Mouse (Mus musculus) liver, postnatal 0 days (tissue): ENCODE measurements around the gene Rbl1. TPM values are rescaled to one million over a fixed set of nuclear protein-coding genes. Genes with fewer than 3 reads are reported as not detected.

Experiments used
- ATAC-seq: fragments of 200-750 bp; cut with Nextera tagmentation; 2 replicates; pipeline ENCODE4 v1.8.0; 2017; ENCODE audit warnings: mild to moderate bottlenecking, moderate library complexity
- DNase-seq: peaks from one replicate; pipeline ENCODE4 v3.0.0-alpha.2; 2016
- H3K27ac ChIP-seq: fragments of 300-500 bp; sonication (generic); 2 replicates; pipeline ENCODE4 v1.5.1; 2014; ENCODE audit warnings: antibody characterized with exemption, moderate library complexity, mild to moderate bottlenecking, low read depth
- H3K27me3 ChIP-seq: fragments of 300-500 bp; sonication (generic); 2 replicates; pipeline ENCODE4 v1.6.1; 2014; ENCODE audit warnings: low read length, control low read depth, mixed read lengths; ENCODE audit not compliant: insufficient read depth
- H3K36me3 ChIP-seq: fragments of 300-500 bp; sonication (generic); replicated peaks from 2 replicates; pipeline ENCODE4 v1.6.1; 2014; ENCODE audit warnings: mild to moderate bottlenecking, control low read depth, low read length, moderate library complexity, mixed read lengths; ENCODE audit not compliant: insufficient read depth
- H3K4me1 ChIP-seq: fragments of 300-500 bp; sonication (generic); 2 replicates; pipeline ENCODE4 v1.6.1; 2014; ENCODE audit warnings: antibody characterized with exemption, mild to moderate bottlenecking, control low read depth; ENCODE audit not compliant: insufficient read depth
- H3K4me2 ChIP-seq: fragments of 300-500 bp; sonication (generic); 2 replicates; pipeline ENCODE4 v1.6.1; 2014; ENCODE audit warnings: low read depth, mild to moderate bottlenecking, low read length, moderate library complexity, mixed read lengths
- H3K4me3 ChIP-seq: fragments of 300-500 bp; sonication (generic); 2 replicates; pipeline ENCODE4 v1.5.1; 2014; ENCODE audit warnings: low read depth, low read length
- H3K9ac ChIP-seq: fragments of 300-500 bp; sonication (generic); replicated peaks from 2 replicates; pipeline ENCODE4 v1.6.1; 2014; ENCODE audit warnings: mild to moderate bottlenecking, moderate library complexity
- H3K9me3 ChIP-seq: fragments of 300-500 bp; sonication (generic); 2 replicates; pipeline ENCODE4 v1.6.1; 2016; ENCODE audit warnings: mild to moderate bottlenecking, control low read depth, low read length, mixed read lengths
- CTCF ChIP-seq: sonication (generic); IDR thresholded peaks from 2 replicates; pipeline ENCODE4 v1.5.1; 2016; ENCODE audit warnings: antibody characterized with exemption, low read depth
- EP300 ChIP-seq: IDR thresholded peaks from 2 replicates; pipeline ENCODE4 v1.6.1; 2016; ENCODE audit warnings: antibody characterized with exemption, low read depth, mild to moderate bottlenecking
- WGBS: fragments of 180-500 bp; shearing (Covaris S2); extraction: QIAGEN DNeasy Blood & Tissue Kit; methylation state at CpG from one replicate; pipeline ENCODE4 v1.1.7; 2014; ENCODE audit not compliant: insufficient replicate concordance; 5-methylcytosine and 5-hydroxymethylcytosine counted together
- polyA plus RNA-seq: library from polyadenylated mRNA; unstranded; fragments of >200 nt; fragmentation: Nextera tagmentation; extraction: Ambion mirVana; gene quantifications from 2 replicates; pipeline ENCODE4 v1.2.1, GENCODE M21; 2015

Rbl1 gene
- polyA plus RNA-seq, 1 experiment from 2014 or later = 10.0 TPM

- no peak for ATAC-seq
- 83% methylated on average over 5 of the region's 5 CpGs for WGBS
Measured at GRCm38 (mm10) chr2:157144132-157144531, 60.2 kb downstream of the Rbl1 start.

GRCm38 (mm10) chr2:157141962-157142361 lies 62.4 kb downstream of the Rbl1 start:
- Histone ChIP-seq H3K9me3 (no peaks in the 10 kb centered on the region), H3K36me3 (peaks cover 15% of the 10 kb centered on the region), H3K9ac (no peak overlapping the region), H3K27me3 (no peaks in the 10 kb centered on the region), H3K4me3 (no peak overlapping the region), H3K27ac (no peak overlapping the region), H3K4me2 (no peak overlapping the region), H3K4me1 (peaks cover 12% of the 10 kb centered on the region; the same call in 1 of the 2 replicates)
- 58% methylated on average over 4 of the region's 4 CpGs for WGBS
- TF ChIP-seq EP300 = no peak
- no peak for TF ChIP-seq CTCF
- ATAC-seq = no peak
- no peak for DNase-seq

More at GRCm38 (mm10) chr2:157144132-157144531, 60.2 kb downstream of the Rbl1 start:
- Histone ChIP-seq H3K27me3 (no peaks in the 10 kb centered on the region), H3K36me3 (peaks cover 28% of the 10 kb centered on the region), H3K9ac (no peak overlapping the region), H3K9me3 (no peaks in the 10 kb centered on the region), H3K27ac (no peak overlapping the region), H3K4me3 (no peak overlapping the region), H3K4me2 (no peak overlapping the region), H3K4me1 (peaks cover 6% of the 10 kb centered on the region; the same call in 1 of the 2 replicates)
- DNase-seq = no peak
- no peak for TF ChIP-seq CTCF
- TF ChIP-seq EP300 = no peak

GRCm38 (mm10) chr2:157139251-157139802 lies 65.0 kb downstream of the Rbl1 start:
- H3K27me3 ChIP-seq = no peaks in the 10 kb centered on the region
- H3K27ac ChIP-seq = peak overlapping the region; percentile 49; the same call in 1 of the 2 replicates
- no peaks in the 10 kb centered on the region for H3K9me3 ChIP-seq
- DNase-seq (no peak), ATAC-seq (no peak)
- no peak overlapping the region for H3K4me3 ChIP-seq
- H3K4me1 ChIP-seq = peaks cover 21% of the 10 kb centered on the region
- no peak overlapping the region for H3K4me2 ChIP-seq
- no peak overlapping the region for H3K9ac ChIP-seq
- H3K36me3 ChIP-seq = no peaks in the 10 kb centered on the region
- TF ChIP-seq EP300 = no peak
- TF ChIP-seq CTCF = no peak
- WGBS = 68% methylated on average over 5 of the region's 5 CpGs

- Histone ChIP-seq H3K27me3 (no peaks in the 10 kb centered on the region), H3K4me1 (peaks cover 21% of the 10 kb centered on the region), H3K9me3 (no peaks in the 10 kb centered on the region), H3K9ac (no peak overlapping the region), H3K27ac (peak overlapping the region; percentile 49; the same call in 1 of the 2 replicates), H3K36me3 (no peaks in the 10 kb centered on the region), H3K4me2 (no peak overlapping the region), H3K4me3 (no peak overlapping the region)
- ATAC-seq = no peak
- 47% methylated on average over 5 of the region's 5 CpGs for WGBS
- TF ChIP-seq CTCF (no peak), EP300 (no peak)
- no peak for DNase-seq
Measured at GRCm38 (mm10) chr2:157138808-157139207, 65.5 kb downstream of the Rbl1 start.

- no peak for ATAC-seq
- 46% methylated on average over 9 of the region's 9 CpGs for WGBS
- peaks cover 21% of the 10 kb centered on the region for H3K4me1 ChIP-seq
- no peak overlapping the region for H3K9ac ChIP-seq
- H3K4me2 ChIP-seq = no peak overlapping the region
- no peaks in the 10 kb centered on the region for H3K36me3 ChIP-seq
- no peaks in the 10 kb centered on the region for H3K27me3 ChIP-seq
- no peaks in the 10 kb centered on the region for H3K9me3 ChIP-seq
- TF ChIP-seq EP300 = no peak
- TF ChIP-seq CTCF = no peak
- peak overlapping the region; percentile 30; the same call in 1 of the 2 replicates for H3K27ac ChIP-seq
- no peak for DNase-seq
- H3K4me3 ChIP-seq = no peak overlapping the region
Measured at GRCm38 (mm10) chr2:157137959-157138731, 66.2 kb downstream of the Rbl1 start.

GRCm38 (mm10) chr2:157136646-157137045 lies 67.7 kb downstream of the Rbl1 start:
- H3K4me1 ChIP-seq = peaks cover 32% of the 10 kb centered on the region
- WGBS = 59% methylated on average over 2 of the region's 2 CpGs
- peak overlapping the region; percentile 12; the same call in 1 of the 2 replicates for H3K27ac ChIP-seq
- no peak overlapping the region for H3K4me3 ChIP-seq
- ATAC-seq = no peak
- H3K9ac ChIP-seq = no peak overlapping the region
- no peak for DNase-seq
- no peaks in the 10 kb centered on the region for H3K9me3 ChIP-seq
- no peaks in the 10 kb centered on the region for H3K27me3 ChIP-seq
- TF ChIP-seq EP300 = no peak
- H3K36me3 ChIP-seq = no peaks in the 10 kb centered on the region
- no peak overlapping the region for H3K4me2 ChIP-seq
